8 mouse cellular contexts compared by ENCODE assay signal in genomic region chr1:139267844-139268243, GRCm38 (mm10).
DNase-seq lines count a peak whose midpoint lies in the region; ATAC-seq lines count a peak whose summit lies in the region.

No protein-coding gene starts in this region.

- intact Hi-C loops in heart, postnatal 25 days (cut with DNase I), result loop anchor here (2.0 to 5.0 kb wide), 2 partner anchors 106 to 433 kb away; no protein-coding TSS in a partner anchor

- ATAC-seq in CD4-positive, CD25-positive, alpha-beta regulatory T cell, adult 4 months, result peak; percentile 74
- ATAC-seq in frontal cortex, adult (ENCODE audit: low TSS enrichment), result peak; percentile 93
- ATAC-seq in megakaryocyte progenitor cell, adult 5-6 weeks (replicated peaks; ENCODE audit: poor library complexity), result peak; percentile 95

- DNase-seq in heart, adult 18-20 months, result peak; percentile 42 to 55
- DNase-seq in heart, postnatal 25 days (ENCODE audit: low spot score), result no peak
- DNase-seq in c-Kit-positive CD71-positive TER-119-positive erythroid progenitor cells, embryonic 14.5 days (ENCODE audit: low spot score), result peak; percentile 62
- peak; percentile 22 to 86 for DNase-seq in layer of hippocampus, adult 18-20 months (ENCODE audit: low spot score in 2 of 2)
- peak; percentile 65 for DNase-seq in telencephalon, adult 2 months (ENCODE audit: low read depth, low spot score)
